Mouse (Mus musculus) cerebellum, adult 8-10 months (tissue): ENCODE measurements at regions not wholly inside any gene's neighbourhood (a gene's known extent, or its start where the extent isn't known, plus 50 kb on each side); places are given as distances from the start of the nearest gene placed in this dataset.
"Not testable (repeated sequence)": the region's sequence is repeated elsewhere in the genome, so short reads cannot be mapped to it uniquely, and the experiment has no call there.

Experiments
- DNase-seq: peaks from one replicate; pipeline ENCODE4 v3.0.0; 2022

GRCm38 (mm10) chr16:30193294-30194261 is 73.7 kb downstream of the Cpn2 start:
- peak; percentile 41 for DNase-seq

DNA sequence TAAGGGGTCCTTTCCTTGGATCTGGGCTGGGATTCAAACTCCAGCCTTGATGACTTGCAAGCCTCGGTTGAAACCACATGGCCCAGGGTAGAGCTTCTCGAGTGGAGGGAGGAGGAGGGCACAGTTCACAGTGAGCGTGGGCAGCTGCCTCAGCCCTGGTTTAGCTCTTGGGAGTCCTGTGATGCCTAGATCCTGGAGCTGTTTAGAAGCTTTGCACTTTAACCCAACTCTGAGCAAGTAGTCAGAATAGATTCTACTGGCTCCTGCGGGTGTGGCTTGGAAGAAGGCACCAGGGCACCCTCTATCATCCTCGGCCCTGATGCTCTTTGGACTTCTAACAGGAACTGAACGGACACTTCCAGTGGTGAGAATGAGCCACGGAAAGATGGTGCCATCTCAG is 72.5 kb downstream of the Cpn2 start:
- DNase-seq = no peak

DNA sequence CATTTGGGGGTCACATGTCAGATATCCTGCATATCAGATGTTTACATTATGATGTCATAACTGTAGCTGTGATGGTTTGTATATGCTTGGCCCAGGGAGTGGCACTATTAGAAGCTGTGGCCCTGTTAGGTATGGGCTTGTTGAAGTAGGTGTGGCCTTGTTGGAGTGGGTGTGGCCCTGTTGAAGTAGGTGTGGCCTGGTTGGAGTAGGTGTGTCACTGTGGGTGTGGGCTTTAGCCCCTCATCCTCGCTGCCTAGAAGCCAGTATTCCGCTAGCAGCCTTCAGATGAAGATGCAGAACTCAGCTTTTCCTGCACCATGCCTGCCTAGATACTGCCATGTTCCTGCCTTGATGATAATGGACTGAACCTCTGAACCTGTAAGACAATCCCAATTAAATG is 71.4 kb downstream of the Cpn2 start:
- not testable (repeated sequence) for DNase-seq

GRCm38 (mm10) chr16:30197351-30197750 is 69.9 kb downstream of the Cpn2 start:
- DNase-seq = no peak

DNA sequence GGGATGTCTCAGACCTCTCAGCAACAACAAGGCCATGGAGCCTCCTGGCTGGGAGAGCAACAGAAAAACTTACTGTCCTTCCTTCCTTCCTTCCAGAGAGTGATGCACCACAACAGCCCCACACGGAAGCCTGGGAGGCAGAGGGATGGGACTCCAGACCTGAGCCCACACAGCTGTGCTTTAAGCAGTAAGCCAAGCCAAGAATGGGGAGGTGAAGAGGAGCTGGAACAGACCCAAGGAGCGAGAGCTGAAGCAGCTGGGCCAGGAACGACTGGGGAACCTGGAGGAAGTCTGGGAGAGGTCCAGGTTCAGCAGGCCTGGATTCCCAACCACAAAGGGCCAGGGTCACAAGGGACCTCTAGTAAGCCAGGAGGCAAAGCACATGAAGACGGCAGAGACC is 67.5 kb downstream of the Cpn2 start:
- no peak for DNase-seq

- DNase-seq = no peak
Observed at GRCm38 (mm10) chr16:30204144-30204543, 63.2 kb downstream of the Cpn2 start.

DNA sequence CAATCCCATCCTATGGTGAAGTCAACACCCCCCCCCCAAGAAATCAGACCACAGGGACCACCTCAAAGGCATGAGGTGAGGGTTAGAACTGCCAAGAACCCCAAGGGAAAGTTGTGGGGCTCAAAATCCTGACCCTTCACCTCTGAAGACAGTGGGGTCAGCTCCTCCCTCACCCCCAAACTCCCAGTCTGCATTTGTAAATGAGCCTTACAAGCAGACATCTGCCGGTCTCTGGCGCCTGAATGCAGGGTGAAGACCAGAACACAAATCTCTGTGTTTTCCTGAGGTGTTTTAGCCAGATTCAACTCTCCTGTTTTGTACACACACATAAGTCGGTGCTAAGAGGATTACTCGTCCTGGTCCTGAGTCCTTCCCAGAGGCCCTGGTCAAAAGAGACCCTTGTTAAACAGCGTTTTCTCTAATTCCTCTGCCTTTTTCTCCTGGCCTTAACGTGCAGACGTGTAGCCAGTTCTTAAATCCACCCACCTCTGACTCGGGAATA is 61.9 kb downstream of the Cpn2 start:
- no peak for DNase-seq

- no peak for DNase-seq
Observed at GRCm38 (mm10) chr16:30205816-30206356, 61.4 kb downstream of the Cpn2 start.
